Mouse (Mus musculus) inflammation-experienced regulatory T-cells, adult 6 months (primary cell): ENCODE data around the gene Tcf7l2. TPM values are rescaled to one million over a fixed set of nuclear protein-coding genes. Genes with fewer than 3 reads are reported as not detected.
A peak's percentile ranks its signal among the peaks of the same experiment; 100 is the strongest.

Source experiments
- ATAC-seq: one replicate; pipeline ENCODE4 v1.8.0; 2017
- polyA plus RNA-seq, 3 experiments: library from polyadenylated mRNA; unstranded; fragments of 100-300 nt; shearing (Covaris generic); gene quantifications; one replicate each; pipeline ENCODE4 v1.2.1; 2017

Tcf7l2 gene
- polyA plus RNA-seq, 3 experiments from 2014 or later: 0.75 to 1.0 (median 0.88) TPM

- ATAC-seq: peak; percentile 25
These were observed 173.1 kb downstream of the Tcf7l2 start for GRCm38 (mm10) chr19:55914614-55915211.

GRCm38 (mm10) chr19:55915506-55915905, 173.9 kb downstream of the Tcf7l2 start:
- peak; percentile 95 for ATAC-seq

GRCm38 (mm10) chr19:55916211-55916610, 174.6 kb downstream of the Tcf7l2 start:
- no peak for ATAC-seq

GRCm38 (mm10) chr19:55923789-55924426, 182.3 kb downstream of the Tcf7l2 start:
- ATAC-seq: no peak

- no peak for ATAC-seq
These were observed 183.2 kb downstream of the Tcf7l2 start for GRCm38 (mm10) chr19:55924800-55925199.

GRCm38 (mm10) chr19:55925425-55925803, 183.8 kb downstream of the Tcf7l2 start:
- ATAC-seq: no peak

GRCm38 (mm10) chr19:55925804-55926521, 184.3 kb downstream of the Tcf7l2 start:
- no peak for ATAC-seq

GRCm38 (mm10) chr19:55926858-55927673, 185.4 kb downstream of the Tcf7l2 start:
- no peak for ATAC-seq

- ATAC-seq: no peak
These were observed 186.0 kb downstream of the Tcf7l2 start for GRCm38 (mm10) chr19:55927674-55928061.

GRCm38 (mm10) chr19:55928674-55929073, 187.1 kb downstream of the Tcf7l2 start:
- no peak for ATAC-seq

GRCm38 (mm10) chr19:55931642-55932041, 190.0 kb downstream of the Tcf7l2 start:
- no peak for ATAC-seq

- ATAC-seq: no peak
These were observed 192.5 kb downstream of the Tcf7l2 start for GRCm38 (mm10) chr19:55933947-55934729.

- ATAC-seq: no peak
These were observed 193.0 kb downstream of the Tcf7l2 start for GRCm38 (mm10) chr19:55934730-55935003.

- ATAC-seq: no peak
These were observed 195.4 kb downstream of the Tcf7l2 start for GRCm38 (mm10) chr19:55937026-55937425.

- no peak for ATAC-seq
These were observed 196.8 kb downstream of the Tcf7l2 start for GRCm38 (mm10) chr19:55938254-55939046.

GRCm38 (mm10) chr19:55939090-55939489, 197.5 kb downstream of the Tcf7l2 start:
- ATAC-seq: no peak

- ATAC-seq: no peak
These were observed 198.1 kb downstream of the Tcf7l2 start for GRCm38 (mm10) chr19:55939719-55940118.

- no peak for ATAC-seq
These were observed 199.1 kb downstream of the Tcf7l2 start for GRCm38 (mm10) chr19:55940538-55941252.

GRCm38 (mm10) chr19:55941253-55942125, 199.9 kb downstream of the Tcf7l2 start:
- ATAC-seq: no peak

GRCm38 (mm10) chr19:55951397-55951796, 209.8 kb downstream of the Tcf7l2 start:
- no peak for ATAC-seq
